Mouse (Mus musculus) bone marrow, adult 2 months (tissue): ENCODE measurements around the gene Slc7a5. TPM values are rescaled to one million over a fixed set of nuclear protein-coding genes. Genes with fewer than 3 reads are reported as not detected.
A peak's percentile ranks its signal among the peaks of the same experiment; 100 is the strongest.

ENCODE experiments used
- H3K27ac ChIP-seq: fragments of 200-500 bp; 2 replicates; pipeline ENCODE4 v1.5.1; 2012; ENCODE audit warnings: low read depth, mild to moderate bottlenecking, control low read depth, inconsistent platforms, low read length; ENCODE audit not compliant: control insufficient read depth, poor library complexity, insufficient read depth
- H3K4me1 ChIP-seq: fragments of 200-500 bp; 2 replicates; pipeline ENCODE4 v1.6.1; 2011; ENCODE audit warnings: low read length; ENCODE audit not compliant: control insufficient read depth, insufficient read depth
- H3K4me3 ChIP-seq: fragments of 200-500 bp; replicated peaks from 2 replicates; pipeline ENCODE3; 2011; ENCODE audit warnings: mild to moderate bottlenecking, low read depth, low read length, control low read depth; ENCODE audit not compliant: control insufficient read depth
- CTCF ChIP-seq: fragments of 200-500 bp; IDR thresholded peaks from 2 replicates; pipeline ENCODE4 v1.5.1; 2011; ENCODE audit warnings: low read length, control low read depth; ENCODE audit not compliant: control insufficient read depth, insufficient read depth
- POLR2A ChIP-seq: fragments of 200-500 bp; IDR thresholded peaks from 2 replicates; pipeline ENCODE4 v1.6.1; 2011; ENCODE audit warnings: low read depth, mild to moderate bottlenecking, control low read depth, low read length, borderline replicate concordance; ENCODE audit not compliant: control insufficient read depth
- WGBS: fragments of 180-500 bp; shearing (Covaris S2); methylation state at CpG from one replicate; pipeline ENCODE4 v1.1.7; 2018; 5-methylcytosine and 5-hydroxymethylcytosine counted together
- polyA plus RNA-seq: library from polyadenylated mRNA; stranded (reverse); fragments of >200 nt; gene quantifications from 2 replicates; pipeline ENCODE4 v1.2.4, GENCODE M21; 2011; ENCODE audit warnings: low replicate concordance; ENCODE audit not compliant: missing spikeins, insufficient read depth, insufficient read length

Gene Slc7a5
- polyA plus RNA-seq, 1 experiment: 66.4 TPM

- H3K4me3 ChIP-seq: no peak overlapping the region
- WGBS: 80% methylated on average over 7 of the region's 7 CpGs
- peaks cover 1% of the 10 kb centered on the region; the same call in 1 of the 2 replicates for H3K4me1 ChIP-seq
- TF ChIP-seq POLR2A (no peak), CTCF (no peak)
- no peak overlapping the region for H3K27ac ChIP-seq
Measured at GRCm38 (mm10) chr8:121877828-121878480, 29.5 kb downstream of the Slc7a5 start.

- no peak overlapping the region for H3K4me3 ChIP-seq
- no peak overlapping the region for H3K27ac ChIP-seq
- no peak for TF ChIP-seq POLR2A
- TF ChIP-seq CTCF: no peak
- WGBS: 8% methylated on average over 5 of the region's 5 CpGs
- H3K4me1 ChIP-seq: peaks cover 1% of the 10 kb centered on the region; the same call in 1 of the 2 replicates
Measured at GRCm38 (mm10) chr8:121877212-121877611, 30.3 kb downstream of the Slc7a5 start.

- 76% methylated on average over 9 of the region's 9 CpGs for WGBS
- Histone ChIP-seq H3K4me1 (peaks cover 1% of the 10 kb centered on the region; the same call in 1 of the 2 replicates), H3K27ac (no peak overlapping the region), H3K4me3 (no peak overlapping the region)
- TF ChIP-seq CTCF: no peak
- TF ChIP-seq POLR2A: no peak
Measured at GRCm38 (mm10) chr8:121875517-121875916, 32.0 kb downstream of the Slc7a5 start.

GRCm38 (mm10) chr8:121875045-121875444 lies 32.4 kb downstream of the Slc7a5 start:
- WGBS: 81% methylated on average over 3 of the region's 3 CpGs
- TF ChIP-seq CTCF (no peak), POLR2A (no peak)
- no peak overlapping the region for H3K4me3 ChIP-seq
- H3K4me1 ChIP-seq: peaks cover 1% of the 10 kb centered on the region; the same call in 1 of the 2 replicates
- no peak overlapping the region for H3K27ac ChIP-seq

GRCm38 (mm10) chr8:121874031-121874430 lies 33.5 kb downstream of the Slc7a5 start:
- TF ChIP-seq POLR2A: no peak
- peak; percentile 69 for TF ChIP-seq CTCF
- Histone ChIP-seq H3K4me3 (no peak overlapping the region), H3K27ac (no peak overlapping the region), H3K4me1 (peaks cover 1% of the 10 kb centered on the region; the same call in 1 of the 2 replicates)
- WGBS: 59% methylated on average over 9 of the region's 9 CpGs

GRCm38 (mm10) chr8:121871833-121872440 lies 35.6 kb downstream of the Slc7a5 start:
- Histone ChIP-seq H3K4me1 (no peaks in the 10 kb centered on the region; the same call in 1 of the 2 replicates), H3K4me3 (no peak overlapping the region), H3K27ac (no peak overlapping the region)
- TF ChIP-seq POLR2A: no peak
- no peak for TF ChIP-seq CTCF
- 18% methylated on average over 10 of the region's 10 CpGs for WGBS

GRCm38 (mm10) chr8:121870190-121870589 lies 37.3 kb downstream of the Slc7a5 start:
- H3K4me3 ChIP-seq: no peak overlapping the region
- TF ChIP-seq CTCF (no peak), POLR2A (no peak)
- WGBS: 80% methylated on average over 2 of the region's 2 CpGs
- no peaks in the 10 kb centered on the region; the same call in 1 of the 2 replicates for H3K4me1 ChIP-seq
- H3K27ac ChIP-seq: no peak overlapping the region

- H3K4me3 ChIP-seq: no peak overlapping the region
- TF ChIP-seq CTCF: no peak
- no peak for TF ChIP-seq POLR2A
- no peak overlapping the region for H3K27ac ChIP-seq
- 89% methylated on average over 7 of the region's 7 CpGs for WGBS
- no peaks in the 10 kb centered on the region; the same call in 1 of the 2 replicates for H3K4me1 ChIP-seq
Measured at GRCm38 (mm10) chr8:121868896-121869295, 38.6 kb downstream of the Slc7a5 start.
